Mouse (Mus musculus) lung, postnatal 0 days (tissue): ENCODE results near the gene Yars.

Source experiments
- CTCF ChIP-seq: IDR thresholded peaks from 2 replicates; pipeline ENCODE4 v1.5.1; 2016; ENCODE audit warnings: antibody characterized with exemption, mild to moderate bottlenecking
- EP300 ChIP-seq: IDR thresholded peaks from 2 replicates; pipeline ENCODE4 v1.6.1; 2016; ENCODE audit warnings: antibody characterized with exemption, mild to moderate bottlenecking, control low read depth

GRCm38 (mm10) chr4:129237843-129238441 is 48.4 kb downstream of the Yars start:
- TF ChIP-seq CTCF (no peak), EP300 (no peak)
